Mouse (Mus musculus): ENCODE data around the gene Hecw2. TPM values are rescaled to one million over a fixed set of nuclear protein-coding genes. Genes with fewer than 3 reads are reported as not detected.

The Hecw2 gene
- polyA plus RNA-seq, 1 experiment from 2014 or later, result 1.2 TPM

DNA sequence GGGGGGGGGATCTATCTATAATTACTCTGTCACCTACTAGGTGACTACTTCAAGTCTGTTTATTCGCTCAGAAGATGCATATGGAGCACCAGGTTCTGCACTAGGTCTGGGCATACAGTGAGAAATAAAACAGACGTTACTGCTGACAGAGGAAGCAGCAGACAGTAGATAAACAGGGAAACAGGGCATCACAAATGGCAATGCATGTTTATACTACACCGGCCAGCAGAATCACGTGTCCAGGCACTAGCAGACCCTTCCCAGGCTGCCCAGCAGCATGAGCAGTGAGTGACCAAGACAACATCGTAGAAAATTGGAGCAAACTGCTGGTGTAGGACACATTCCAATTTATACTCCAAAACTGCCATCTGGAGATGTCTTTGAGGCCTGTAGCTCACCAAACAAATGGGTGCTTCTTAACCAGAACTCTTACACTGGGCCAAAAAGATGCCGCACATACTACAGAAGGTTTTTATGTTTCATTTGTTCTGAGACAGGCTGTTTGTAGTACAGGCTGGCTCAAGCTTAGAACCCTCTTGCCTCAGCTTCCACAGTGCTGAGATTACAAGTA is 41.7 kb downstream of the Hecw2 start:
- DNase-seq (ENCODE audit: low spot score), result no peak
- no peak overlapping the region for H3K4me2 ChIP-seq (replicated peaks; ENCODE audit: low read depth)
- no peak for TF ChIP-seq CTCF (IDR thresholded peaks at IDR 0.05; ENCODE audit: low read depth)
- no peak for TF ChIP-seq EP300 (optimal IDR thresholded peaks at IDR 0.05)
- no peaks in the 10 kb centered on the region for H3K36me3 ChIP-seq (ENCODE audit: control insufficient read depth, insufficient read depth, low read length)
- no peak for ATAC-seq (ENCODE audit: low FRiP score, low TSS enrichment)
- no peak overlapping the region for H3K9ac ChIP-seq (ENCODE audit: low read length)
- WGBS, result 67% methylated on average over 6 of the region's 6 CpGs
- H3K9me3 ChIP-seq (ENCODE audit: control insufficient read depth, low read length), result no peaks in the 10 kb centered on the region
- H3K4me3 ChIP-seq (ENCODE audit: low read depth, low read length), result no peak overlapping the region
- no peaks in the 10 kb centered on the region for H3K4me1 ChIP-seq (replicated peaks; ENCODE audit: control insufficient read depth, insufficient read depth)
- H3K27ac ChIP-seq (replicated peaks), result no peak overlapping the region
- no peaks in the 10 kb centered on the region for H3K27me3 ChIP-seq (ENCODE audit: control insufficient read depth, insufficient read depth, low read length)

DNA sequence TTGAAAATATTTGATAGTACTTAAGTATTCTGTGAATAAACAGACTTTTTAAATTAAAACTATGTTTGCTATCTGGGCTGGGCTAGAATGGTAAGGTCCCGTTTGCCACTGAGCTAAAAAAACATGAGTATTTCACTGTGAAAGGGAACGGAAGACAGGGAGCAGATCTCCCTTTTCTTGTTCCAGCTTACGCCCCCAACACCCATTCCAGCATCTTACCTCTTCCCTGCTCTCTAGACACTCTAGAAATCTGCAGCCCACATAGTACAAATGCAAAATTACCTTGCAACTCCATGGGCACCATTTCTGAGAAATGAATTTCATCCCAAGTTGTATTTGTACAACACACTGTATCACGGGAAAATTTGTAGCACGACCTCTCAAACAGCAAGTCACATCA is 49.9 kb downstream of the Hecw2 start:
- H3K27me3 ChIP-seq (ENCODE audit: control insufficient read depth, insufficient read depth, low read length), result no peaks in the 10 kb centered on the region
- H3K4me3 ChIP-seq (ENCODE audit: low read depth, low read length), result no peak overlapping the region
- H3K36me3 ChIP-seq (ENCODE audit: control insufficient read depth, insufficient read depth, low read length), result no peaks in the 10 kb centered on the region
- no peak overlapping the region for H3K9ac ChIP-seq (ENCODE audit: low read length)
- no peak for ATAC-seq (ENCODE audit: low FRiP score, low TSS enrichment)
- TF ChIP-seq EP300 (optimal IDR thresholded peaks at IDR 0.05) (no peak), CTCF (IDR thresholded peaks at IDR 0.05; ENCODE audit: low read depth) (no peak)
- no peak overlapping the region for H3K4me2 ChIP-seq (replicated peaks; ENCODE audit: low read depth)
- no peak overlapping the region for H3K27ac ChIP-seq (replicated peaks)
- DNase-seq (ENCODE audit: low spot score), result no peak
- no peaks in the 10 kb centered on the region for H3K4me1 ChIP-seq (replicated peaks; ENCODE audit: control insufficient read depth, insufficient read depth)
- WGBS, result 80% methylated on average over 5 of the region's 5 CpGs
- H3K9me3 ChIP-seq (ENCODE audit: control insufficient read depth, low read length), result no peaks in the 10 kb centered on the region

- H3K4me3 ChIP-seq (ENCODE audit: low read depth, low read length), result no peak overlapping the region
- H3K9me3 ChIP-seq (ENCODE audit: control insufficient read depth, low read length), result no peaks in the 10 kb centered on the region
- 58% methylated on average over 4 of the region's 4 CpGs for WGBS
- no peak for DNase-seq (ENCODE audit: low spot score)
- H3K4me2 ChIP-seq (replicated peaks; ENCODE audit: low read depth), result no peak overlapping the region
- no peak overlapping the region for H3K27ac ChIP-seq (replicated peaks)
- no peaks in the 10 kb centered on the region for H3K27me3 ChIP-seq (ENCODE audit: control insufficient read depth, insufficient read depth, low read length)
- ATAC-seq (ENCODE audit: low FRiP score, low TSS enrichment), result no peak
- TF ChIP-seq EP300 (optimal IDR thresholded peaks at IDR 0.05), result no peak
- TF ChIP-seq CTCF (IDR thresholded peaks at IDR 0.05; ENCODE audit: low read depth), result no peak
- H3K36me3 ChIP-seq (ENCODE audit: control insufficient read depth, insufficient read depth, low read length), result no peaks in the 10 kb centered on the region
- no peaks in the 10 kb centered on the region for H3K4me1 ChIP-seq (replicated peaks; ENCODE audit: control insufficient read depth, insufficient read depth)
- no peak overlapping the region for H3K9ac ChIP-seq (ENCODE audit: low read length)
These were observed 61.0 kb downstream of the Hecw2 start for GRCm38 (mm10) chr1:54133802-54134436.

DNA sequence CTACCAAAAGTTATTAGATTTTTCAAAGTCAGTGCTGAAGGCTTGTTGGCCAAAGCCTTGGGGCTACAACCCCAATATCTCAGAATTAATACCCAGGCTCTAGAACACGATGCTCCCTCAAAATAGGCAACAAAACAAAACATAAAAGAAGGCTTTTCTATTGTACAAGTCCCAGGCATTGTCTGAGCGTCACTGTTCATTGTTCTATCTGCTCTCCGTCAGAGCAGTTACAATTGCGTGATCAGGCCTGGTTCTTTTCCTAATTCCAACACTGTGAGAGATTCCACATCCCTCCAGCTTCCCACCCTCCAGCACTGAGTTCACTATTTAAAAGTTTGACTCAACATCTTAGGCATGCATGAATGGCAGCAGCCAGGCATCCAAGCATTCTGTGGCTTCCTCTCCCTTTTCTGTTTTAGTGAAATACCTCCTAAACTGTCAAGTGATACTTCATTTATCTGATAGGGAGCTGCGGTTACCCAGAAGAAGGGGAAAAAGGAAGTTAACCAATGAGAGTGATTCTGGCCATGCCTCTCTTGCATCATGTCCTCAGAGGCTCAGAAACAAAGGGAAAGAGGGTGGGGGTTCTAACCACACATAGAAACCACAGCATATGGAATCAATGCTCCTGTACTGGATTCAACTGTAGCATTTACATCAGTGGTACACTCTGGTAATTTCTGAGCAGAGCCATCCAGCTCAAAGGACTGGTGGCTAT is 66.1 kb downstream of the Hecw2 start:
- no peak for DNase-seq (ENCODE audit: low spot score)
- 66% methylated on average over 5 of the region's 5 CpGs for WGBS
- TF ChIP-seq EP300 (optimal IDR thresholded peaks at IDR 0.05), result no peak

DNA sequence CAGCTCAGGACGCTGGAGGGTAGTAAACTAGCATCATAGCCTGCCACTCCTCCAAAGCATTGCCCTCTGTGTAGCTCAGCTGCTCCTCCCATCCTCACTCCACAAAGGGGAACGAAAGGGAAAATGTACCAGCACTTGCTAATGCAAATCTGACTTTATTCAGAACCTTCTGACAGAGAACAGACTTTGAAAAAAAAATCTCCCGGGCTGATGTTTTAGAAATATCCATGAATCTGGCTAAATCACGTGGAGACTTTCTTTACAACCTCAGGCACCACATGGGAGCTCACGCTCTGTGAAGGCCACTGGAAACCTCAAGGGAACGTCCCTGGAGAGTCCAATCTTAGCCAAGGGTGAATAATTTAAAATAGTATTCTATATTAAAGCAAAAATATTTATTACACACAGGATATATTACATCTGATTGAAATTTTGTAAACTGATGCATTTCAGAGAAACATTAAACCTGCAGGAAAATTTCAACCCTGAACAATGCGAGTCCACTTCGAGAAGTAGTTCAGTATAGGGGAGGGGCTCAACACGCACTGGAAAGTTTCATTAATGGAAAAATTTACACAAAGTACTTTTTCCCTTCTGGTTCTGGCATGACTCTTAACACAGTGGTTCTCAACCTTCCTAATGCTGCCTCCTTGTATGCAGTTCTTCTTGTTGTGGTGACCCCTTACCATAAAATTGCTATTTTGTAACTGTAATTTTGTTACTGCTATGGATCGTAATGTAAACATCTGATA is 67.8 kb downstream of the Hecw2 start:
- 70% methylated on average over 10 of the region's 10 CpGs for WGBS
- no peak for ATAC-seq (ENCODE audit: low FRiP score, low TSS enrichment)
- TF ChIP-seq EP300 (optimal IDR thresholded peaks at IDR 0.05) (no peak), CTCF (IDR thresholded peaks at IDR 0.05; ENCODE audit: low read depth) (no peak)

More for the DNA sequence above, 66.1 kb downstream of the Hecw2 start:
- Histone ChIP-seq H3K27ac (replicated peaks) (no peak overlapping the region), H3K27me3 (ENCODE audit: control insufficient read depth, insufficient read depth, low read length) (no peaks in the 10 kb centered on the region), H3K4me1 (replicated peaks; ENCODE audit: control insufficient read depth, insufficient read depth) (no peaks in the 10 kb centered on the region), H3K9ac (ENCODE audit: low read length) (no peak overlapping the region), H3K4me2 (replicated peaks; ENCODE audit: low read depth) (no peak overlapping the region), H3K4me3 (ENCODE audit: low read depth, low read length) (no peak overlapping the region), H3K36me3 (ENCODE audit: control insufficient read depth, insufficient read depth, low read length) (no peaks in the 10 kb centered on the region), H3K9me3 (ENCODE audit: control insufficient read depth, low read length) (no peaks in the 10 kb centered on the region)
- ATAC-seq (ENCODE audit: low FRiP score, low TSS enrichment), result no peak

More for the DNA sequence above, 67.8 kb downstream of the Hecw2 start:
- Histone ChIP-seq H3K36me3 (ENCODE audit: control insufficient read depth, insufficient read depth, low read length) (no peaks in the 10 kb centered on the region), H3K27me3 (ENCODE audit: control insufficient read depth, insufficient read depth, low read length) (no peaks in the 10 kb centered on the region), H3K4me1 (replicated peaks; ENCODE audit: control insufficient read depth, insufficient read depth) (no peaks in the 10 kb centered on the region), H3K27ac (replicated peaks) (no peak overlapping the region), H3K9me3 (ENCODE audit: control insufficient read depth, low read length) (no peaks in the 10 kb centered on the region), H3K9ac (ENCODE audit: low read length) (no peak overlapping the region), H3K4me3 (ENCODE audit: low read depth, low read length) (no peak overlapping the region), H3K4me2 (replicated peaks; ENCODE audit: low read depth) (no peak overlapping the region)
- no peak for DNase-seq (ENCODE audit: low spot score)
